Mouse (Mus musculus): ENCODE measurements around the gene Borcs7.
"Not testable (repeated sequence)": the region's sequence is repeated elsewhere in the genome, so short reads cannot be mapped to it uniquely, and the experiment has no call there.

The Borcs7 gene

DNA sequence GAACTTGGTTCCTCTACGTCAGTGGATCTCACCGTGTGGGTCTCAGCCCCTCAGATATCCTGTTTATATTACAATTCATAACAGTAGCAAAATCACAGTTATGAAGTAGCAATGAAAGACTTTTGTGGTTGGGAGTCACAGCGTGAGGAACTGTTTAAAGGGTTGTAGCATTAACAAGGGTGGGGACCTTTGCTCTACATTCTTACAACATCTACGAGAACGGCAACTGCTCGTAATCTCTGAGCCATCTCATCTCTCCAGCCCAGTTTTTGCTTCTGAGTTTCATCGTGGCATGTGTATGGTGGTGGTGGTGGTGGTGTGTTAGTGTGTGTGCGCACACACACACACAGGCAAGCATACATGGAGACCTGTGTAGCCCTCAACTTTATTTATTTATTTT is 24.5 kb downstream of the Borcs7 start:
- no peak for DNase-seq (ENCODE audit: low spot score)

DNA sequence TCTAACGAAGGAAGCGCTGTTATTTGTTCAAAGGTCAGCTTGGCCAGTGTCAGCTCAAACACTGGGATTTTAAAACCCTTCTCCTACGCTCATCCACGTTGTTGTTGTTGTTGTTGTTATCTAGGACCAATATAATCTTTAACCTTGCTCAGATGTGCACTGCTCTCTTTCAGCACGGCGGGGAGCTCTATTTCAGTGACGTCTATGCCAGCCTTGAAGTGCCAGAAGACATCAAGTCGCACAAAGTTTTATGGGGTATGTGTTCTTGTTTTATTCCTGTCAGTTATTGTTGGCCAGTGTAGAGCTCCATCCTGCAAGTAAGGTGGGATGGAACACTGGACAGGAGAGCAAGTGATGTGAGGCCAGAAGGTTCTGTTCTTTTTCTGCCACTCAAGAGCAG is 25.3 kb downstream of the Borcs7 start:
- no peak for DNase-seq (ENCODE audit: low spot score)

DNA sequence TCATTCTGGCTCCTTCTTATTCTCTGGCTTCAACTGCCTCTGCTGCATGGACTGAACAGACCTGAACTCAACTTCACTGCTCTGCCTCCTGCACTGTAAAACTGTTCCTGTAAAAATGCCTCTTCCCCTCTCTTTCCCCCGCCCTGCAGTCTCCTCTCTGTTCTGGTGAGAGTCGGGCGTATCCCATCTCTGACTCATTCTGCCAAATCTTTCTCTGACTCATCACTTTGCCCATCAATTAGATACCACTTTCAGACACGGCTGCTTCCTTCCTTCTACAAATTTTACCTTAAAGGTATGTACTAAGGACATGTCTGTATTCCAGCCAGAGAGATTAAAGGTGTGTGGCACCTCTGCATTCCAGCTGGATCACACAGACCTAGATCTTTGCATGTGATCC is 28.4 kb downstream of the Borcs7 start:
- DNase-seq (ENCODE audit: low spot score) = no peak

DNA sequence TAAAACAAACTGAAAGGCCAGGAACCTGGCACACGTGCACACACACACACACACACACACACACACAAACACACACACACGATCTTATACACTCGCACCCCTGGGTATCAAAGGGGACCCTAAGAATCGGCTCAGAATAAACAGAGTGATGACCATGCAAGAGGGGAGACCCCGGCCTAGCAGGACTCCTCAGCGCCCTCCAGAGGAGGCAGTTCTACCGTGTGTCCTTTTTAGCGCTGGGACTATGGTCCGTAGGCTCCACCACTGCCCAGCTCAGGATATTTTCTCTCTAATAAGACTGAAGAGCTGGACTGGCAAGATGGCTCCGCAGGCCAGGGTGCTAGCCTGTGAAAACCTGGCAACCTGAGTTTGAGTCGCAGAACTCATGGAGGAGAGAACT is 34.7 kb downstream of the Borcs7 start:
- no peak for DNase-seq (ENCODE audit: low spot score)

DNA sequence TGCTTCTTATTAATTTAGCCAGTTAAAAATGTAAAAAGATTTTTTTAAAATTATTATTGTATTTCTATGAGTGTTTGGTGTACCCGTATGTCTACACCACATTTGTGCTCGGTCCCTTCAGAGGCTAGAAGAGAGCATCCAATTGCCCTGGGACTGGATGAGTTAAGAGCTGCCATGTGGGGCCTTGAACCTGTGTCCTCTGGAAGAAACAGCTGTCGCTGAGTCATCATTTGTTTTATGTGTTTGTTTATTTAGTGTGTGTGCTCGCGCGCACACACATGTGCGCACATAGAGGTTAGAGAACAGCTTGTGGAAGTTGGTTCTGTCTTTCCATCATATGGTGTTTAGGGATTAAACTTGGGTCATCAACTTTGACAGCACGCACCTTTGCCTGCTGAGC is 36.4 kb downstream of the Borcs7 start:
- no peak for DNase-seq (ENCODE audit: low spot score)

DNA sequence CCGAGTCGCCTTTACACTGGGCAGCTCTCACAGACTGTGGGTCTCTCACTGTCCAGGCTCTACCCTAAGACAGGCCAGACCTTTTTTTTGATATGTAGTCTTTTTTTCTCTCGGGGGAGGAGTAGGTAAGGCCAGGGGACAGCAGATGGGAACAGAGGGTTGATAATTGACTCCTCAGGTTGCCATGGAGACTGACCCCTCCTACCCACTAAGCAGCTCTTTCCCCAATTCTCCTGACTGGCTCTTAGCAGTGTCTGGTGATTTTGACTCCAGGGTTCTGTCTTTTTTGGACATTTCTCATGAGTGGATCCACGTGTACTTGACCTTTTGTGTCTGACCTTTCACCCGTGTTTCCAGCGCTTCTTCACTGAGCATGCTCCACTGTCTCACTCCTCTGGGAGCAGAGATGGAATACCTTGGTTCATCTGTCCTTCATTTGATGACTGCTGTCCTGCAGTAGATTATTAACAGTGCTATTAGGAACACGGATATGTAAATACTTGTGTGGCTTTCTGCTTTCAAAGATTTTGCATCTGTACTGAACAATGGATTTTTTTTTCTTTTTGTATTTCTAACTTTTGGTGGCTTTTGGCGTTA is 37.5 kb downstream of the Borcs7 start:
- no peak for DNase-seq (ENCODE audit: low spot score)

DNA sequence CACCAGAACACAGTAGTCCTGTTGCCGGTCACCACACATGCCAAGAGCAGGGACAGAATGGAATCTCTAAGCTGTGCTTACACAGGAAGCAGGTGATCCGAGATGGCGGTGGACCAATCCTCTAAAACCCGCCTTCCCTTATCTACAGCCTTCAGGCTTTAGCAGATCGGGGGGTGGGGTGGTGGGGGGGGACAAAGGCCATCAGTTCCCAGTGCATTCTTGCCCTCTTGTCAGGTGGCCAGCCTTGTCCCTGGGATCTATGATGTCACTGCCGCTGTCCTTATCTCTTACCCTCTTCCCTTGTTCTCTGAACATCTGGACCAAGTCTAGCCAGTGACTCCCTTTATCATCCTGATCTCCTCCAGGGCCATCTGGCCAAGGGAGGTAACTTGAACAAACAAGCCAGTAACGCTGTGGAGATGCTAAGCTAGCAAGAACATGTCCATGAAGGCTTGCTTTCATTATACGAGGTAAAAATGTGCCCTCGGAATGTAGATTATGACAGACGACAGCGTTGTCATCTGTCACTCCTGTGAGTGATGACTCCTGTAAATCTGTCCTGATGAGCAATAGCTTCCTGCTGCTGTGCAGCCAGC is 38.3 kb downstream of the Borcs7 start:
- no peak for DNase-seq (ENCODE audit: low spot score)

DNA sequence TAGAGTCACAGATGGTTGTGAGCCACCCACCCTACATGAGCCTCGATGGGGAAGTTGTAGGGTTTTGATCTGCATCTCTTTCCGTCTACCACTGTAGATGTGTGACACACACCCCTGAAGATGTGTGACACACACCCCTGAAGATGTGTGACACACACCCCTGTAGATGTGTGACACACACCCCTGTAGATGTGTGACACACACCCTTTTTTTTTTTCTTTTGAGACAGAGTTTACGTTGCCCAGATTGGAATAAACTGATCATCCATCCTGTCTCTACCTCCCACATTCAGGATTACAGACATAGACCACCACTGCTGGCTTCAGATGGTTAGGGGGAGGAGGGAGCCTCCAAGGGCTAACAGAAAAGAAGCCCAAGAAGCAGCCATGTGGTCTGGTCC is 39.2 kb downstream of the Borcs7 start:
- no peak for DNase-seq (ENCODE audit: low spot score)

DNA sequence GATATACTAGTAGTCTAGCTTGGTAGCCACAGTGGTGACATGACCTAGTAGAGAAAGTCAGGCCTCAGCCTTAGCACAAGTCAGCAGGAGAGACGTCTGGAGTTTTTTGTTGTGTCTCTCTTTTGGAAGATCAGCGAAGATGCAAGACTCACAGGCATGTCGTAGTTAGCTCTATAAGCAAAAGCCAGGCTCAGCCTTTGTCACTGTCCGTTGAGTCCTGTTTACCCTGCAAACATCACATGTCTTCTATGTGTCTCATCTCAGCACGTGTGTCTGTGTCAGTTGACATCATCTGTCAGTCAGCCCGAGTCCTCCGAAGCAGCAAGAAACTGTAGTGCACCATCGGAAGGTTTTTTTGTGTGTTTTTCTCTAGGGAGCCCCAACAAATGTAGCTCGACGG is 41.6 kb downstream of the Borcs7 start:
- no peak for DNase-seq (ENCODE audit: low spot score)

DNA sequence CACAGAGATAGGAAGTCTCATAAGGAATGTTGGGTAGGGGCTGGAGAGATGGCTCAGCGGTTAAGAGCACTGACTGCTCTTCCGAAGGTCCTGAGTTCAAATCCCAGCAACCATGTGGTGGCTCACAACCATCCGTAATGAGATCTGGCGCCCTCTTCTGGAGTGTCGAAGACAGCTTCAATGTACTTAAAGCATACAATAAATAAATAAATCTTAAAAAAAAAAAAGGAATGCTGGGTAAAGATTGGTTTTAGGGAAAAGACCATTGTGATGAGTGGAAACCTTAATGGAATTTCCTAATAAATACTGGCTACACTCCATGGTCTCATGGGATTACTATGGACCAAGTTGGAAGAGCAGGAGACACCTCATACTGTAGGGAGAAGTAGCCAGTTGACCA is 43.0 kb downstream of the Borcs7 start:
- DNase-seq (ENCODE audit: low spot score) = not testable (repeated sequence)

DNA sequence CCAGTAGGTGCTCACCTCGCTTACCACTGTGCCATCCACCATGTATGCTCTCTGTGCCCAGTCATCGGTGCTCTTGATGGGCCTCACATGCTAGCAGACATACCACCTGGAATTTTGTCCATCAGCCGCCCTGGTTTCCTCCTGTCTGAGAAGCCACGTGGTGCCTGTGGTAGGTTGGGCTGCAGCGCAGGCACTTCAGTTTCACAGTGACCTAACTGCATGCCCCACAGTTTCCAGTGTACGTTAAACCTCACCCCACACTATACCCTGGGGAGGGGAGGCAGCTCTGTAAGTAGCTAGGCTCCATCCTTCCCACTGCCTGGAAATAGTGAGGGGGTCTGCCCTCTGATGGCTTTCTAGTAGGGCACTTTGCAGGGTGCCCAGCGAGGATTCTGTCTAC is 43.9 kb downstream of the Borcs7 start:
- no peak for DNase-seq (ENCODE audit: low spot score)

DNA sequence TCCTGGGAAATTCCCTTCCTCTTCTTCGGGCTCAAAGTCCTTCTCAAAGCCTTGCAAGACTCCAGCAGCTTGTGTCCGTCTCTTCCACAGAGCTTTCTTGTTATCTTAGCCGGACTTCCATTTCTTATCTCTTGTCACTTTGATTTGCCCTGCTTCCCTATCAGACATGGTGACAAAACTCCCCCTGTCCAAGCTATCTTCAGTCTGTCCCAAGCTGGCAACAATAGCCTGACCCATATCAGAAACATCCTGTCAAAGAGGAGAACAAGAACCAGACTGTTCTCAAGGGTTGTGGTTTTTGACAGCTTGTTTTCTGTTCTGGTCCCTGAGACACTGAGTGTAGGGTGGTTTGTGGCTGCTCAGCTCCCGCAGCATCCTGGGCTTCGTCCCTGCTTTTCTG is 45.5 kb downstream of the Borcs7 start:
- no peak for DNase-seq (ENCODE audit: low spot score)

DNA sequence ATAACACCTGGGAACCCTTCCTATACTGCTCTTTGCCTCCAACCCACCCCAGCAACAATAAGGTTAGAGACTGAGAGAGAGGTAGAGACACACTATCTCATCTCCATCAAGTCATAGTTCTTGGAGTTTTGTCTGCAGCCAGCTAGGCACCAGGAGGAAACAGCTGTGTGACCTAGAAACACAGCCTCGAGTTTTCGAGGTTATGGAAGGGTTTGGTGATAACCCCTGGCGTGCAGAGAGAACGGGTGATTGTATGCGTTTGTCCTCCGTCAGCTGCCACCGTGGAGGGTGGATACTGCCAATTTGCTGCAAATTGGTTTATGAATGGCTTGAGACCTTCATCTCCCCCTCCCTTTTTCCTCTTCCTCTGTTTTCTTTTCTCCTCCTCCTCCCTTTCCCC is 47.4 kb downstream of the Borcs7 start:
- DNase-seq (ENCODE audit: low spot score) = no peak

DNA sequence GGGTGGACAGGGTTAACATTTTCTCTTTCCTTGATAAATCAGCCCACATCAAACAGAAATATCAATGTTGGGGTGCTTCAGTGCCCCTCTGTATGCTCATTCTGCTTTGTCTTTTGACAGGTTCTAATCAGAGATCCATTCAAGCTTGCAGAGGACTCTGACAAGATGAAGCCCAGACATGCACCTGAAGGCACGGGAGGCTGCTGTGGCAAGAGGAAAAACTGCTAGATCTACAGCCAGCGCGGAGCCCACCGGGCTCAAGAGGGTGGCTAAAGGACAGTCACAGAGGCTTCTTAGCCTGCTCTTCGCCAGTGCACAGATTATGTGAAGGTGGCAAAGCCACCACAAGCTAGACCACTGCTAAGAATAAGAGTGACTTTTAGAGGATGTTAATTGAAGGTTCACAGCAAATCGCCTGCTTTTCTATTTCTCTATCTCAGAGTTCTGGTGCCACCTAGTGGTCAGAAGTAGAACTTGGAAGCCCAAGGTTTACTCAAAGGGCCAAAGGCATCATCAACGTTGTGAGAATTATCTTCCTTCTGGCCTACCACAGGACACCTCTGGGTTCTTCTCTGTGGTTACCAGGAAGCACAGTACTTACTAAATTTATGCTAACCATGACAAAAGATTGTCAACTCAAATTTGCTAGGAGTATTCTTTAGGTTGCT is 50.8 kb downstream of the Borcs7 start:
- DNase-seq (ENCODE audit: low spot score) = peak; percentile 82

DNA sequence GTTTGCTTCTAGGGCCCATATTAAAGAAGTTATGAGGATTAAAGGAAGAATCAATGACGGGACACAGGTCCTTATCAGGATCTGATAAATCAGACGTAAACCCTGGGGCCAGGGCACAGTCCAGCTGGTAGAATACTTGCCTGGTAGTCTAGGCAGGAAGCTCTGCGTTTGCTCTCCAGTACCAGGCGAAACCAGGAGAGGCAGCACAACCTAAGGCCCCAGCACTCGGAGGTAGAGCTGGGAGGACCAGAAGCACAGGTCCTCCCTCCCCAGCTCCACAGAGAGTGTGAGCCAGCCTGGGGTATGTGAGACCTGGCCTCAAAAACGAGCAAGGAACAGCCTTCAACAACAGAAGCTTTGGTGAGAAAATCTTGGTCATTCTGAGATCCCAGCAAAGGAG is 51.9 kb downstream of the Borcs7 start:
- no peak for DNase-seq (ENCODE audit: low spot score)

DNA sequence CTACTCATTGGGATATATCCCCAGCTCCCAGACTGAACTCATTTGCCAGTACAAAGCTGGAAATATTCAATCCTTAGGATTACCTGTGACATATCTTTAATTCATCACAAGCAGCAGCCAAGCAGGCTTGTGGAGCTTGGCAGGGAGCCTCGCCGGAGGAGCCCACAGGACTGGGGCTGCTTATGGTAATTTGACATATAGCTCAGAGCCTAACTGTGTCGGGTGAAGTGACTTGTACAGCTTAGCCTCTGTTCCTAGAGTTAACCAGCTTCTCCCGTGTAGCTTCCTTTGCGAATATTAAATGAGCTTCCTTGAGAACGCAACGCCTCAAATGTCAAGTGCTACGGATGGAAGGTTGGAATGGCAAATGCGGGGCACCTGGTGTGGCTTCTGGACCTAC is 55.0 kb downstream of the Borcs7 start:
- no peak for DNase-seq (ENCODE audit: low spot score)

DNA sequence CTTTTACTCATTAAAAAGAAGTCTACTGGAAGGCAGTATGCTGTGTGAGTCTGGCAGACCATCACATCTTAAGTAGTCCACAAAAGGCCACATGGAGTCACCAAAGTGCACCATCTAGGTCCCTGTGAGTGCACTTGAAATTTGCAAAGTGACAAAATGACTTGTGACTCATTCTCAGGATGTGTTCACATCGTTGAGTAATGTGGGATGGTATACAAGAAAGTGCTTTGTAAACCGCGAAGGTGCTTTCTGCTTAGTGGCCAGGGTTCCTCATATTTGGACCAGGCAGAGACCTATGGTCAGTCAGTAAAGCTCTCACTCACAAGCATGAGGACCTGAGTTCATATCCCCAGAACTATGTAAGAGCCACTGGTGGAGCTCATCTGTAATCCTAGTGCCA is 58.1 kb downstream of the Borcs7 start:
- DNase-seq (ENCODE audit: low spot score) = no peak

DNA sequence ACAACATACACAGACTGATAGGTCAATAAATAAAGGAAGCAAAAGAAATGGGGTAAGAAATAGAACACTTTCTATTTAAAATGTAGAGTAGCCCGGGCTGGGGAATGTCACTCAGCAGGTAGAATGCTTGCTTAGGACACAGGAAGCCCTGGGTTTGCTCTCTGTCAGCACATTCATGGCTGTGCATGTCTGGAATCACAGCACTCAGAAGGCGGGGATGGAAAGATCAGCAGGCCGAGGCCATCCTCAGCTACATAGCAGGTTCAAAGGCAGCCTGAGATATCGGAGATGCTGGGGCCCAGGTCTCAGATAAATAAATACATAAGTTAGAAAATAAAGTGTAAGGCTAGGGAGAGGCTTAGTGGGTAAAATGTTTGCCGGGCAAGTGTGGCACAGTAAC is 62.5 kb downstream of the Borcs7 start:
- DNase-seq (ENCODE audit: low spot score) = no peak

All from layer of hippocampus, adult 11-12 months (tissue).